Mouse (Mus musculus): ENCODE measurements around the gene Ldlrad1. TPM values are rescaled to one million over a fixed set of nuclear protein-coding genes. Genes with fewer than 3 reads are reported as not detected.

Ldlrad1 gene
- polyA plus RNA-seq, 1 experiment from 2014 or later, result not detected

- Histone ChIP-seq H3K4me2 (no peak overlapping the region), H3K4me1 (replicated peaks) (peaks cover 4% of the 10 kb centered on the region), H3K36me3 (peaks cover 9% of the 10 kb centered on the region; the same call in 1 of the 2 replicates), H3K9me3 (replicated peaks) (no peaks in the 10 kb centered on the region), H3K9ac (no peak overlapping the region), H3K4me3 (no peak overlapping the region), H3K27ac (no peak overlapping the region), H3K27me3 (peaks cover 68% of the 10 kb centered on the region)
- no peak for ATAC-seq (replicated peaks; ENCODE audit: insufficient number of reproducible peaks, insufficient read depth, low FRiP score, low read depth)
- 44% methylated on average over 4 of the region's 4 CpGs for WGBS
Measured at GRCm38 (mm10) chr4:107211465-107211864, 2.5 kb downstream of the Ldlrad1 start.

DNA sequence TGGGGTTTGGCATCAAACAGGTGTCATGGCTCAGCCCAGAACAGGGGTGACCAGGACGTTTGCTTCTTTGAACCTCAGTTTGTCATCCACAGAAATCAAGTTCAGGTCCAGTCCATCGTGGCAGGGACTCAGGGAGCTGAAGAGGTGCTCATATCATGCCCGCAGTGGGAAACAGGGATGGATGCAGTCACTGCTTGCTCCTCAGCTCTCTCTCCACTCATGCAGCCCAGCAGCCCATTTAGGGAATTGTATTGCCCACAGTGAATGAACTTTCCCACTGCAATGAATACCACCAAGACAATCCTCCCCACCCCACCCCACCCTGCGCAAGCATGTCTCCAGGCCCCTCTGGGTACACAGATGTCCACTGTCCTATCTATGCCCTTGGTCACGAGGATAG, 3.0 kb downstream of the Ldlrad1 start:
- peaks cover 4% of the 10 kb centered on the region for H3K4me1 ChIP-seq (replicated peaks)
- ATAC-seq (replicated peaks; ENCODE audit: insufficient number of reproducible peaks, insufficient read depth, low FRiP score, low read depth), result no peak
- H3K27me3 ChIP-seq, result peaks cover 70% of the 10 kb centered on the region
- H3K9ac ChIP-seq, result no peak overlapping the region
- H3K36me3 ChIP-seq, result peaks cover 5% of the 10 kb centered on the region; the same call in 1 of the 2 replicates
- H3K4me2 ChIP-seq, result no peak overlapping the region
- no peak overlapping the region for H3K4me3 ChIP-seq
- no peak overlapping the region for H3K27ac ChIP-seq
- 75% methylated on average over 5 of the region's 5 CpGs for WGBS
- H3K9me3 ChIP-seq (replicated peaks), result no peaks in the 10 kb centered on the region

DNA sequence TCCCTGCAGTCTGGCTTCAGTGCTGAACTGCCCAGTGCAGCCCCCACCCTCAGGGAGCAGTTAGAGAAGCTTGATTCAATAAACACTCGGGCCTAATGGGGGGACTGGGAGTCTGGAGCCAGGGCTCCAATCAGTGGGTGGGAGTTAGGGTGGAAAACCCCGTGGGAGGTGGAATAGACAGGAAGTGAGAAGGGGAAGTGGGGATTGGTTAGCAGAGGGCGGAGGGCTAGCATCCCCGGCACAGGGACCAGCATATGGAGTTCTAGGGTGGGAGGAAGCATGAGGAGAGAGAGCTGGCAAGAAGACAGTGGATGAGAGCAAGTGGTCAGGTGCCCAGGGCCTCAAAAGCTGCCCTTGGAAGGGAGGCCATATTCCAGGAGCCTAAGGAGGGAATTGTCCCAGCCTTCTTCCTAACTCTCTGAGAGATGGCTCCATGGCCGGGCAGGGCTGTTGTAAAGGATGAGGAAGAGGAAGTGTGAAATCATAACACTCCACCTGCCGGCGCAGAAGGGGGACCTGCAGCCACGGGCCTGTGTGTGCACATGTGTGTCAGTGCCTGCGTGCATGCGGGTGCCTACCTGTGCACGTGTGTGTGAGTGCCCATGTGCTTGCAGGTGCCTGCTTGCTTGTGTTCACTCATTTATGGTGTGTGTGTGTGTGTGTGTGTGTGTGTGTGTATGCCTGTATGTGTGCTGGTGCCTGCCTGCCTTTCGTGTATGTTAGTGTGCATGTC, 4.5 kb downstream of the Ldlrad1 start:
- 72% methylated on average over 12 of the region's 12 CpGs for WGBS
- Histone ChIP-seq H3K36me3 (no peaks in the 10 kb centered on the region), H3K9ac (no peak overlapping the region), H3K9me3 (replicated peaks) (no peaks in the 10 kb centered on the region), H3K4me1 (replicated peaks) (peaks cover 4% of the 10 kb centered on the region), H3K27ac (no peak overlapping the region), H3K4me3 (no peak overlapping the region), H3K27me3 (peaks cover 71% of the 10 kb centered on the region), H3K4me2 (no peak overlapping the region)
- no peak; the same call in 1 of the 2 replicates for ATAC-seq (replicated peaks; ENCODE audit: insufficient number of reproducible peaks, insufficient read depth, low FRiP score, low read depth)

GRCm38 (mm10) chr4:107217574-107217973, 8.6 kb downstream of the Ldlrad1 start:
- Histone ChIP-seq H3K36me3 (no peaks in the 10 kb centered on the region), H3K27ac (no peak overlapping the region), H3K27me3 (peaks cover 56% of the 10 kb centered on the region), H3K4me1 (replicated peaks) (no peaks in the 10 kb centered on the region), H3K4me2 (no peak overlapping the region), H3K4me3 (no peak overlapping the region), H3K9me3 (replicated peaks) (no peaks in the 10 kb centered on the region), H3K9ac (no peak overlapping the region)
- WGBS, result 46% methylated on average over 9 of the region's 9 CpGs
- 0 out of 2 replicates have a peak, but pooled peaks have one; percentile 21 for ATAC-seq (replicated peaks; ENCODE audit: insufficient number of reproducible peaks, insufficient read depth, low FRiP score, low read depth)

DNA sequence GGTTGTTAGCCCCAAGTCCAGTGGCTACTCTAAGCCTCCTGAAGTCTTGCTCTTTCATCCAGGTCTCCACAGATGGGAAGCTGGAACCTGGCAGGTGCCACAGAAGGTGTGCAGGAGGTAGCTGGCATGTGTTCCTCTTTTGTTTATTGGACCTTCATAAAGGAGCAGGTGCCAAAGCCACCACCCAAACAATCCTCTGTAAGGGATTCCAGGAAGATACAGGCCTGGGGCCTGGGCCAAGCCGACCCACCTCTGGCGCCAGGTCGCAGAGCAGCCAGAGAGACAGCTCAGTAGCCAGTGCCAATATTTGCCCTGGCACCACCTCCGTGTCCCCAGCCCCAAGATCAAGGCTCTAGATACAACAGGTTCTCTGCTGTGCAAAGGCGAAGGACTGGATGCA, 12.5 kb downstream of the Ldlrad1 start:
- Histone ChIP-seq H3K36me3 (no peaks in the 10 kb centered on the region), H3K27ac (no peak overlapping the region), H3K4me3 (no peak overlapping the region), H3K27me3 (peaks cover 20% of the 10 kb centered on the region), H3K4me1 (replicated peaks) (no peaks in the 10 kb centered on the region), H3K9me3 (replicated peaks) (no peaks in the 10 kb centered on the region), H3K4me2 (no peak overlapping the region), H3K9ac (no peak overlapping the region)
- ATAC-seq (replicated peaks; ENCODE audit: insufficient number of reproducible peaks, insufficient read depth, low FRiP score, low read depth), result no peak
- 81% methylated on average over 5 of the region's 5 CpGs for WGBS

DNA sequence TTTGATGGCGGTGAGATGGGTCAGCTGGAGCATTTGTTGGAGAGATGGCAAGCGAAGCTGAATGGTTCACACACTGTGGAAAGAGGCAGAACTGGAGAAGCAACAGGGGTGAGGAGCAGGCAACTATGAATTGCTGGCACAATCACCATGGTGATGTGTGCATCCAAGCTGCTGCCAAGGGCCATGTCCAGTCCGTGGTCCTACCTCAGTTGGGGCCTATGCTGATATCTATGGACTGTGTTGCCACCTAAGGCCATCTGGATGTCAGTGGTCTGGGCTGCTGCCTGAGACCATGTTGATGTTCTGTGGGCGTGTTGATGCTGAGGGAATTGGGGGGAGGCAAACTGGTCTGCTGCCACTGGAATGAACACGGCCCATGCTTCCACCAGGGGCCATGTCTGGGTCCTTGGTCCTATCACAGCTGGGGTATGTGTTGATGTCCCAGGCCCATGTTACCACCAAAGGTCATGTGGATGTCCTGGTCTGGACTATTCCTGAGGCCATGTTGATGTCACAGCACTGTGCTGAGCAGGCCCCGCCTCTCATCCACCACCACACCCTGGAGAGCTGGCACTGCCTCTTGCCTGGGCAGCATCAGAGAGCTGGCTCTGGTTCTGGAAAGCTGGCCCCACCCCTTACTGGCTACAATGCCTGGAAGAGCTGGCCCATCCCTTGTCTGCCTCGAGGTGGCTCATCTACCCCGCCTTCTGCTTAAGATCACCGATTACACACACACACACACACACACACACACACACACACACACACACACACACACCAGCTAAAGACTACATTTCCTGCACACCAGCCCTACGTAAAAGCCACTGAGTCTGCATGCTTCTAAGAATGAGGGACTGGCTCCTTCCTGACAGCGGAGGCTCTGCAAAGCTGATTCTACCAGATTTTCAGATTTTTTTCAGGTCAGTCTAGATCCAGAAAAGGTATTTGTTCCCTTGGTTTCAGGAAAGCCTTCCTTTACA, 14.5 kb downstream of the Ldlrad1 start:
- H3K9me3 ChIP-seq (replicated peaks), result no peaks in the 10 kb centered on the region
- WGBS, result 77% methylated on average over 11 of the region's 11 CpGs
- H3K4me1 ChIP-seq (replicated peaks), result no peaks in the 10 kb centered on the region
- peaks cover 7% of the 10 kb centered on the region for H3K27me3 ChIP-seq
- no peak overlapping the region for H3K9ac ChIP-seq
- H3K4me3 ChIP-seq, result no peak overlapping the region
- peak; percentile 78 for ATAC-seq (replicated peaks; ENCODE audit: insufficient number of reproducible peaks, insufficient read depth, low FRiP score, low read depth)
- no peaks in the 10 kb centered on the region for H3K36me3 ChIP-seq
- H3K27ac ChIP-seq, result no peak overlapping the region
- H3K4me2 ChIP-seq, result no peak overlapping the region

- ATAC-seq (replicated peaks; ENCODE audit: insufficient number of reproducible peaks, insufficient read depth, low FRiP score, low read depth), result no peak
- Histone ChIP-seq H3K9me3 (replicated peaks) (no peaks in the 10 kb centered on the region), H3K4me3 (no peak overlapping the region), H3K27me3 (no peaks in the 10 kb centered on the region; the same call in 1 of the 2 replicates), H3K9ac (no peak overlapping the region), H3K4me2 (no peak overlapping the region), H3K27ac (no peak overlapping the region), H3K36me3 (no peaks in the 10 kb centered on the region), H3K4me1 (replicated peaks) (no peaks in the 10 kb centered on the region)
- WGBS, result 78% methylated on average over 2 of the region's 2 CpGs
Measured at GRCm38 (mm10) chr4:107226313-107226712, 17.3 kb downstream of the Ldlrad1 start.

DNA sequence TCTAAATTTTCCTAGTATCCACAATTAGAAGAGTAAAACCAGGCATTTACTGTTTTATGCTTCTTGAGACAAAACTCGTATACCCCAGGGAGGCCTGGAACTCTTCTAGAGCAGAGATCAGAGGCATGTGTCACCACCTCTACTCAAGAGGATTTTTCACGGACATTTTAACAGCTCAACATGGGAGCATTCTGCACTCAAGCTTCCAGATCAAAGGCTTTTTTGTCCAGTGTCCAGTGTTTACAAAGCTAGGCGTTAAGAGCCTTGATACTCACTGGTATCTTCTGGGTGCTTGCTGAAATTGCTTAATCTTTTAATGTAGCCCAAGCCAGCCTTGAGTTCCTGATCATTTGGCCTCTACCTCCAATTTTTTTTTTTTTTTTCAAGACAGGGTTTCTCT, 23.2 kb downstream of the Ldlrad1 start:
- no peak overlapping the region for H3K4me3 ChIP-seq
- ATAC-seq (replicated peaks; ENCODE audit: insufficient number of reproducible peaks, insufficient read depth, low FRiP score, low read depth), result no peak
- H3K4me2 ChIP-seq, result no peak overlapping the region
- 26% methylated on average over 3 of the region's 3 CpGs for WGBS
- peaks cover 43% of the 10 kb centered on the region for H3K36me3 ChIP-seq
- no peaks in the 10 kb centered on the region for H3K9me3 ChIP-seq (replicated peaks)
- H3K27me3 ChIP-seq, result no peaks in the 10 kb centered on the region
- no peaks in the 10 kb centered on the region for H3K4me1 ChIP-seq (replicated peaks)
- no peak overlapping the region for H3K27ac ChIP-seq
- no peak overlapping the region for H3K9ac ChIP-seq

DNA sequence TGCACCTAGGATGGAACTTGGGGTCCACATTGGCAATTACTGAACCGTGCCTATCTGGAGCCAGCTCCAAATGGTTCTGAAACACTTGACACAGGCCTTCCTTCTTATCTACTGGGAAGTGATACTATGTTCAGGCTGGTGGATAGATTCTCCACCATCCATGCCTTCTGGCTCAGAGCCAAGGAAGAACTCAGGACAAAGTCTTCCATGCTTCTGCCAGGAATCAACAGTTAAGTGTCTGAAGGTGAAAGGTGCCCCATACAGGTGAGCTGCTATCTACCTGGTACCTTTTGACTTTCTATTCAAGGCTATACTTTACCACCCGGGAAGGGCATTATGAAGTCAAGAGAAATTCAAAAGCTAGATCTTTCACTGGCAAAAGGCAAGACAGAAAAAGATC, 29.3 kb downstream of the Ldlrad1 start:
- H3K9ac ChIP-seq, result no peak overlapping the region

GRCm38 (mm10) chr4:107240196-107240595, 31.2 kb downstream of the Ldlrad1 start:
- WGBS, result 95% methylated on average over 6 of the region's 6 CpGs
- no peak overlapping the region for H3K27ac ChIP-seq
- ATAC-seq (replicated peaks; ENCODE audit: insufficient number of reproducible peaks, insufficient read depth, low FRiP score, low read depth), result no peak
- H3K4me3 ChIP-seq, result no peak overlapping the region
- peaks cover 15% of the 10 kb centered on the region for H3K4me1 ChIP-seq (replicated peaks)
- H3K4me2 ChIP-seq, result no peak overlapping the region
- H3K36me3 ChIP-seq, result peaks cover 48% of the 10 kb centered on the region
- H3K27me3 ChIP-seq, result no peaks in the 10 kb centered on the region
- no peaks in the 10 kb centered on the region for H3K9me3 ChIP-seq (replicated peaks)
- H3K9ac ChIP-seq, result no peak overlapping the region

More for the DNA sequence above, 29.3 kb downstream of the Ldlrad1 start:
- WGBS, result 80% methylated on average over 2 of the region's 2 CpGs
- ATAC-seq (replicated peaks; ENCODE audit: insufficient number of reproducible peaks, insufficient read depth, low FRiP score, low read depth), result no peak
- H3K4me3 ChIP-seq, result no peak overlapping the region
- no peak overlapping the region for H3K27ac ChIP-seq
- H3K4me1 ChIP-seq (replicated peaks), result no peaks in the 10 kb centered on the region
- H3K9me3 ChIP-seq (replicated peaks), result no peaks in the 10 kb centered on the region
- no peak overlapping the region for H3K4me2 ChIP-seq
- H3K36me3 ChIP-seq, result peaks cover 68% of the 10 kb centered on the region
- H3K27me3 ChIP-seq, result no peaks in the 10 kb centered on the region

Measured in heart, embryonic 15.5 days (tissue).